Mouse (Mus musculus) brain, adult 2 months (tissue): ENCODE data around the gene Cst10.

ENCODE experiments used
- DNase-seq: peaks from one replicate; pipeline ENCODE4 v3.0.0; 2011; ENCODE audit warnings: low read depth, low spot score

Cst10 gene

DNA sequence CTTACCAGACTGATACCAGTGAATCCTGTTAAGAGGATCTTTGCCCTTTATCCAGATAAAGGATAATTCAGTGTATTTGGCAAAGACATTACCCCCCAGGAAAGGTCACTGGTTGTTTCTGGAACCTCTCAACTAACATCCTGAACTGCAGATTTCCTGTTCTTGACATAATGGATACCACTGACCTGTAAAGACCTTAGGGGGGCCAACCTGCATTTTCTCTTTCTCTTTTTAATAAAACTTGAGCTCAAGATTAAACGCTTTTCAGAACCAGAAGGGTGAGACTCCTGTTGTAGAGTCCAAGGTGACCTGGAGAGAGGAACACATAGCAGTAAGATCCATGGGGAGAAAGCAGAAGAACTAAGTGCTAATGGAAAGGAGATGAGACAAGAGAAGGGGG, at the start of gene Cst10:
Cst10 (plus strand) TSS at position 301 of the 400 bp plus-strand sequence.
- DNase-seq: no peak

DNA sequence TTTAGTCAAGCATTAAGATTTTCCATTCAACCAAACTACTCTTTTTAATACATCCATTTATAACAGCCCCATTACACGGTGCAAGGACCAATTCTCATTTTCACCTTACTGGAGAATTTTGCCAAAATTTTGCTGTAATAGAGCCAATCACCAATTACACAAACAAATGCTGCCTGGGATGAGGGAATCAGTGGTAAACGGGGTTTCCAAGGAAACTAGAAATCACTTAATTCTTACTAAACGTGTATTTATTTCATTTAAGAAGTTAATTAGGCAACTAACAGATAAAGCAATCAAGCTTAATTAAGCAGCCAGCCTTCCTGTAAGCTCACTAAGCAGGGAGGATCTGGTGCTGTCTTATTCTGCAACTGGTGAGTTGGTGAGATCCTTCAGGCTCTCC, 11.9 kb upstream of the Cst10 start:
- peak; percentile 1 for DNase-seq

GRCm38 (mm10) chr2:149422564-149422963, 17.7 kb downstream of the Cst10 start:
- peak; percentile 80 for DNase-seq
